Mouse (Mus musculus): Measurements from ENCODE around the gene Spag4.
"Not testable (repeated sequence)": the region's sequence is repeated elsewhere in the genome, so short reads cannot be mapped to it uniquely, and the experiment has no call there.

Gene Spag4

DNA sequence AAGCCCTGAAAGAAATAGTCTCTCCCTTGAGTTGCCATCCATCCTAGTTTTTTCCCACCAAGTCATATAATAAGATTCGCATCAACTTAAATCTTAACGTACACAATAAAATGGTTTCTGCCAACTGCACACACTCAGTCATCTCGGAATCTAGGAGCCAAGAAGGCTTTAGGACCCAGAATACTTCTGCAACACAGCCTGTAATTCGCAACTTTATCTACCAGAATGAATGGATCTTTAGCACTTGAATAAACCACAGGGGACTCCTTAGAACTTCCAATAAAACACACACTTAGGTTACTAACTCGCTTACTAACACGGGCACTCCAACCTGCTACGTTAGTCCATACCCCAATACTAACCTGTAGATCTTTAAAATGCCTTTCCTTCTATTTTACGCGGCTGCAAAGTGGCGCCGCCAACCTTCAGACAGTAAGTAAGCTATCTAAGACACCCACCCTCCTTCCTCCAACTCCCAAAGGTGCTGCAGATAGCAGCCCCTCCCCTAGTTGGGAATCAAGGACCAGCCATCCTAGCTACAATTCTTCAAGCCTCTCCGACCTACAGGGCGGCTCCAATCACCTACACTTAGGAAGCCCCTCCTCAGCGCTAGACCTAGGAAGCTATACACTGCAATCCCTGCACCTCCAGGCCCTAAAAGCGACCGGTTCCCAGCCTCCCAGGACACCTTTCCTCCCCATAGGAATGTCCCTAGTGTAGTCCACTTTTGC lies 45.8 kb downstream of the Spag4 start:
- in situ Hi-C loops (cut with MboI) = no loop called here

DNA sequence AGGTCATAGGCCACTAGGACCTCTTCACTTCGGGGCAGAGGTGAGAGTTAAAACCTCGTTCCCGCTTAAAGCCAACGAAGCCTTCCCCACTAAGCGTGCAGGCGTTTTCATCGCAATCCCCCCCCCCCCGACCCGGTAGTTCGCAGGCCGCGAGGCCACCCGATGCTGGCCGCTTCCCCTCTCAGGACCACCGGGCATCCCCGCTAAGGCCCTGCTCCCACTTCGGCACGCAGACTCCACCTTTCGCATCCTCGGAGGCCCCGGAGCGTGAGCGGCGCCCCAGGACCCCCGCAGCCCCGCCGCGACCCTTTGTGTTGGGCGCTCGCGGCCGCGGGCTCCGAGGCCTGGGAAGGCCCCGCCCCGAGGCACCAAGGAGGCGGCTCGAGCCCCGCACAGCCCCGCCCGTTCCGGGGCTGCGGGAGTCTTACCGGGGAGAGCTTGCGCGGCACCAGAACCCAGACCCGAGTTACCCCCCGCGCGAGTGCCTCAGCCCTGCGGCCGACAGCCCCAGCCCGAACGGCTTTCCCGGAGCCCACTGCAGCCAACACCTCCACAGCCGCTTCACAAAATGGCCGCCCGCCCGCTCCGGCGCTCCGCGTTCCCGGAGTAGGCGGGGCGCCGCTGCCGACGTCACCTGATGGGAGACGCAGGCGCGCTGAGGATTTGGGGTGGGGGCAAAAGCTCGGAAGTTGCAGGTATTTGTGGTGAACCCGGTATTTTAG lies 46.5 kb downstream of the Spag4 start, which contains the start of the genes Cpne1 and Rbm12:
Cpne1 (minus strand) TSS at position 608 of the 722 bp plus-strand sequence.
Rbm12 (minus strand) TSS at position 621 of the 722 bp plus-strand sequence.
- in situ Hi-C loops (cut with MboI) = no loop called here

DNA sequence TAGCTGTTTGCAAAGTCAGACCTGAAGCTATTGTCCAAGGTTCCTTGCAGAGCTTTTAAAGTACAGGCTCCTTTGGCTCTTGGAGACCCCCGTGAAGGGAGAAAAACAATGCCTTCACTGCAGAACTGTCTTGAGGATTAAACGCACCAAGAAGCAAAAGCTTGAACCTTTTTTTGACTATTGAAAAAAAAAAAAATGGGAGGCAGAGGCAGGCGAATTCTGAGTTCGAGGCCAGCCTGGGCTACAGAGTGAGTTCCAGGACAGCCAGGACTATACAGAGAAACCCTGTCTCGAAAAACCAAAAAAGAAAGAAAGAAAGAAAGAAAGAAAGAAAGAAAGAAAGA lies 47.1 kb downstream of the Spag4 start:
- in situ Hi-C loops (cut with MboI) = not testable (repeated sequence)

DNA sequence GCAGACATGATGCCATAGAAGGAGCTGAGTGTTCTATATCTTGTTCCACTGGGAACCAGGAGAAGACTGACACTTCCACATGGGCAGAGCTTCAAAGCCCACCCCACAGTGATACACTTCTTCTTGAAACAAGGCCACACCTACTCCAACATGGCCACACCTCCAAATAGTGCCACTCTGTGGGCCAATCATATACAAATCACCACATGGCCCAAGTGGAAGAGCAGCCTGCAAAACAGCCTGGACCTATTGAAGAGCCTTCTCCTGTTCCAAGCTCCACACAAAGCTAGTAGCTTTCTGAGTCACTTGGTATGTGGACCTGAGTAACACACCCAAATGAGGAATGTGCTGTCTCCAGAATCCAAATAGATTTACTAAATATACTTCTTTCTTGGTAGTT lies 54.6 kb downstream of the Spag4 start:
- in situ Hi-C loops (cut with MboI) = no loop called here

All from mature B cell (primary cell).